Mouse (Mus musculus) telencephalon, adult 2 months (tissue): ENCODE measurements at regions not wholly inside any gene's neighbourhood (a gene's known extent, or its start where the extent isn't known, plus 50 kb on each side); places are given as distances from the start of the nearest gene placed in this dataset.

Experiments used
- DNase-seq: peaks from one replicate; pipeline ENCODE4 v3.0.0-alpha.2; 2011; ENCODE audit warnings: low read depth, low spot score

DNA sequence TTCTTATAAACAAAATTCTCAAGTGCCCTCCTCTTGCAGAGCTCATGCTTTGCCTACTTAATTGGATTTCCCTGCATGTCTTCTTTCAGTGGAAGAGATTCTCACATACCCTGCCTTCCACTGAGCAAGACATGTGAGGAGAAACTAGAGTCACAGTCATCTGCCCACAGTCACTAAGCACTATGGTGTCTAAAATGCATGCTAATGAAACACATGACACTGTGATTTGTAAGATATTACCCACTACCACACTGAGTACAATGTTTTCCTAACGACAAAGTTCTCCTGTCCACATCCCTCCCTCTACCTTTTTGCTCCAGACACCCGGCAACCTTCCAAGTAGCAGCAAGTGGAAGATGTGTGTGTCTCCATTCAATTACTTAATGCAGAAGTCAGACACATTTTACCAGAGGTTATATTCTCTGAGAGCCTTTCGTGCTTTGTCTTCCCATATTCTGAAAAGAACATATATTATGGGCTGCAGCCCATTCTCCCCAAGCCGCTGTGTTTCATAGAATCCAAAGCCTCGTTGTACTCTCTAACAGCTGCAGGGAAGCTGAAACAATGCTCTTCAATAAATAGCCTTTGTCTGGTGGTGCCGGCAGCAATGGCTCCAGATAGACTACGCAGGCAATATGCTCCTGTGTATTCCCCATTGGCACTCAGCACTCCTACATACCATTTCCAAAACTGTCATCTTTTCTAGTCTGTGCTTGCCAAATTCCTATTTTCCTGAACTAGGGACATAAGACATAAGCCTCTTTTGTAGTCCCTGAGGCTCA lies 670.7 kb downstream of the Poteg start:
- peak; percentile 47 for DNase-seq

DNA sequence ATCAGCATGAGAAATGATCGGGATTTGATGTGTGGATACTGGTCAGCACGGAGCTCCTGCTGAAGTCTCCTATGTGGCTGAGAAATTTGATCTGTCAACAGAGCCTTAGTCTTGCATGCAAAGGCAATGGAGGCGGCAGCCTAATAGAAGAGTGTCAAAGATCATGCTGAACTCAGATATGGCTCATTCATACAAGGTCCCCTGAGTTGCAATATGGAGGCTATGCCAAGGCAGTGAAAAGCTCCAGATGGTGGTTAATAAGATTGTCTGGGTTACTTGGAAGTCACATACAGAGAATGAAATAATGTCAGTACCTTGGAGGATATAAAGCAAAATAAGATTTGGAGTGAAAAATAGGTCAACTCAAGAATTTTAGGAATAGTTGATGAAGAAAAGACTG lies 677.6 kb downstream of the Poteg start:
- DNase-seq = no peak

DNA sequence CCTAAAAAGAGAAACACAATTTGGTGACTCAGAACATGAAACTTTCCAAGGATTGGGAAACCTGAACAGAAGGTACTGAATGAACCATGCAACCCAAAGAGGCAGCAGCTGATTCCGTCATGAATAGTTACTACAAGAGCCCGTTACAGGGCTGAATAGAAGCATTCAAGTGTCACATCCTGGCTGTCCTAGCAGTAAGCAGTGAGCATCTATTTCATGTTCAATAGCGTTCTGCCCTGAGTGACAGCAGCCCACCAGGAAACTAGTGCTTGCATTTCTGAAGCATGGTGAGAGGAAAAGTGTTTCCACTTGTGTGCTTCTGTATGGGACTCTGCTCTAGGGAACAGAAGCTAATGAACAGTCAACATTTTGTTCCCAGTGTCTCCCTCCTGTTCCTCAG lies 694.4 kb downstream of the Poteg start:
- no peak for DNase-seq

DNA sequence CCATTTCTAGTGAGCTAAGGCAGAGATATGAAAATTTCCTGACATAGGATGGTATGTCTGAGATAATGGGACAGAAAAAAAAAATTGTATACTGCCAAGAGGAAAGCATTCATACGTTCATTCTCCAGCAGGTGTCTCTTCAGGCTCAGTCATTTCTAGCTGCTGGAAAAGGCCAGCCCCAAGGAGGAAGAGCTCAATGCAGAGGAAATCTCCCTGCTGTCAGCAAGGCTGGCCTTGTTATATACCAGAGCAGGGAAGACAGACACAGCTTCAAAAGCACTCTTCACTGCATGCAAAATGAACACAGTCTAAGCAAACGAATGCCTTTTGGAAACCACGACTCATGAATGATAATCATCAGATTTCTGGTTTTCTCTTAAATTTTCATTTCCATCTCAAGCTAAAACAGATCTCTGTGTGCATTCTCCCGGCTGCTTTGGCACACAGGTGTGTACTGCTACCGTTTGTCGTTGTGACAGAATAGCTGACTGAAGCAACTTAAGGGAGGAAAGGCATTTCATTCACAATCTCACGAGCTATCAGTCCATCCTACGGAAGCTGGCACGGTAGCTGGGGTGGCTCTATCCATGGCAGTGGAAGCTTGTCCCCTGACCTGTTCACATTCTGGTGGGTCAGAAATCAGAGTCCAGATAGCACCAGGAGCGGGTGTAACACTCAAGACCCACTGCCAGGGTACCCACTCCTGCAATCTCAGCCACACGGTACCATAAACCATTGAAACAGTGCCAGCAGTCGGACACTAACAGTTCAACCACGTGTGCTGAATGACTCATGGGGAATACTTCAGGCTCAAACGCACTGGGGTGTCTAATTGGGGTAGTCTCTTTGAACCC lies 701.4 kb downstream of the Poteg start:
- peak; percentile 70 for DNase-seq

DNA sequence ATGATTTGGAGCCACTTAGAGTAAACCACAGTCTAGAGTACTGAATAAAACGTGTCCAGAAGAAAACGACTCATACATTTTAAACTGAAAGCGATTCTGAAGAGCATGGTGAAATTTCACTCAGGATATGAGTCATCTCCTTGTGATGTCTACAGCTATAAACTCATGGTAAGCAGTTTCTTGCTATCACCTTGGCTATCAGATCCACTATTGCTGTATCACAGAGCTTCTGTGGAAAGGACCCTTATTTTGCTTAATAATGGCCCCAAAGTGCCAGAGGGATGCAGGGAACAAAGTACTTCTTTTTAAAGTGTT lies 701.9 kb downstream of the Poteg start:
- DNase-seq = peak; percentile 17

DNA sequence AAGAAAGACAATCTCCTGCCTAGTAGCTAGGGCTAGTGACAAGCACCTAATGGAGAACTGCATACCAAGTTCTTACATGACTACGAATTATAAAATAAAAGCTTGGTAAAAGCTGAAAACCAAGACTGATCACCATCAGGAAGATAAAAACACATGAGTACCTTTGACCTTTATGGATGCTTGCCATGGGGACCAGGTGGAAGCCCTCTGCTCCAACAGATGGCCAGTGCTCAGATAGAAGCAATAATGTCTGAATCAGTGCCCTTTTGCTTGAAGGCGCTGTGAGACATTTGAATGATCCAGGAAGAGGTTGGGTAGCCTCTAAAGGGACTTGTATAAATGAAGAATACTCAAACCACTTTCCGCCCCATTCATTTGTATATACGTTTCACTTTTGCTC lies 713.2 kb downstream of the Poteg start:
- DNase-seq = no peak

DNA sequence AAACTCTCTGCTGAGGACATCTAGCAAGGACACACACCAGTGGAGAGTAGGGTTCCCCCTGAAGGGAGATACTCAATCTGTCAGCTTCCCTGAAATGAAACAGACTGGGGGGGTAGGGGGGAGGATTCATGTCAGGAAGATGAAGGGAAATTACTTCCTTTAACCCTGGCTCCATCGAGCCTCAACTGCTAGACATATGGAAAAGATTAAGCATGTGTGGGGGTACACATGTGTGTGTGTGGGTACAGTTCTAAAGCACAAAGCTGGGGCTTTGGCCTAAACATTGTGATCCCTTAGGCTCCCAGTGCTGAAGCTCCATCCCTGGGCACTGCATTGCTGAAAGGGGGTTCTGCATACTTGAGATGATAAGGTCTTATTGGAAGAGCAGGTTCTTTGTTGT lies 720.6 kb downstream of the Poteg start:
- no peak for DNase-seq

DNA sequence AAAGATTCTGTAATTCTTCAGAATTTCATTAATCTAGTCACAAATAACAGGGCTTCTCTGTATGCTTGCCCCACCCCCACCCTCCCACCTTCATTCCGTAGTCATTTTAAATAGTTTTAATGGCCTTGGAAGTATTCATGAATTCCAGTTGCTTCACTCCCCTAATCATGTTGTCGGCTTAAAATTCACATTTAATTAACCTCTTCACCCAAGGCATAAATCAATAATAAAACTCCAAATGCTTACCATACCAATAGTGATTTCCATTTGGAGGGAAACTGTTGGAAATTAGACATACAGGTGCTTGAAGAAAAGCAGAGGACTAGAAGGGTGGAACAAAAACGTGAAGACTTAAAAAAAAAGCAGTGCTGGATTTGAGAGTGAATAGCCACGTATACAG lies 724.0 kb downstream of the Poteg start:
- no peak for DNase-seq

DNA sequence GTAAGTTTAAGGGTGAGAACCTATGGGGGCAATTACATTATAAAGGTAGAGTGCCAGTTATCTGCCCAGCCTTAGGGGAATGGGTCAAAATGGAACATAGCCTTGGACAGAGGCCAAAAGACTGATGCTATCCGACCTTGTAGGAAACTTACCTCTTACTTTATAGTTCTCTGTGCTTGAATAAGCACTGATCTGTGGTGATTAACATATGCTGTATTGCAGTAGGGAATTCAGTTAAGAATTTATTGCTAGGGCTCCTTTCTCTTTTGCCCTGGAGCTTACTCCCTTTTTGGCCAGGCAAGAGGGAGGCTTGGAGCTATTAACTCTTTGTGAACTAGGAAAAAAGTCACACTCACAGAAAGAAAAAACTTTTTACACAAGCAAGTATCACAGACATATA lies 748.5 kb downstream of the Poteg start:
- DNase-seq = no peak

DNA sequence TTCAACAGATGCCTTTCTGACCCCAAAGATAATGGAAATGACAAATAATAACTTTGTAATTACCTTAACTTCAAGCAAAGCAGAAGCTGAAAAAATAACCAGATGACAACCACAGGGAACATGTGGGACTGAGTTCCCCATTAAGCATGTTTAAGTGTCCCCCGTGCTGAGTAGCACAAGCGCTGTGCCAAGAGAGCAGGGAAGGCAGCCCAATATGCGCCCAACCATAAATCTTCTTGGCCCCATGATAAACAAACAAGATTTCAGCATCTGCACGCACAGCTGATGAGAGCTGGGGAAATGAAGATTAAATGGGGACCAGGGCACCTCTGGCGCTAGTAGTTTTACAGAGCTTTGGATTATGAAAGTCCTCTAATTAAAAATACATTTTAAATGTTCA lies 788.1 kb downstream of the Poteg start:
- no peak for DNase-seq

DNA sequence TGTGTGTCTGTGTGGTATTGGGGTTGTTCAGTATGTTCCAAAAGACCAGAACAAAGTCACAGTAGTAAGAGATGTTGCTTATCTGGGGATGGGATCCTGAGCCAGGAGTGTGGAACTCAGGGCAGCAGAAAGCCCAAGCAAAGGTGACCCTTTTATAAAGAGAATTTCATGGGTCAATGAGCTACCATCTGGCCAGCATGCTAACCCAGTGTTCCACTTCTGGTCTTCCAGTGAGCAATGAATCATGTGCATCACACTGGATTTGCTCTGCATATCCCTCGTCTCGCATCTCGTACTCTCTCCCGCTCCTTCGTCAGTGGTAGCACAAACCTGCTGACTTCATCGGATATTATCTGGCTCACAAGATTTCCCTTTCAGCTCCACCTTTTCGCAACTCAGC lies 791.9 kb downstream of the Poteg start:
- DNase-seq = no peak

DNA sequence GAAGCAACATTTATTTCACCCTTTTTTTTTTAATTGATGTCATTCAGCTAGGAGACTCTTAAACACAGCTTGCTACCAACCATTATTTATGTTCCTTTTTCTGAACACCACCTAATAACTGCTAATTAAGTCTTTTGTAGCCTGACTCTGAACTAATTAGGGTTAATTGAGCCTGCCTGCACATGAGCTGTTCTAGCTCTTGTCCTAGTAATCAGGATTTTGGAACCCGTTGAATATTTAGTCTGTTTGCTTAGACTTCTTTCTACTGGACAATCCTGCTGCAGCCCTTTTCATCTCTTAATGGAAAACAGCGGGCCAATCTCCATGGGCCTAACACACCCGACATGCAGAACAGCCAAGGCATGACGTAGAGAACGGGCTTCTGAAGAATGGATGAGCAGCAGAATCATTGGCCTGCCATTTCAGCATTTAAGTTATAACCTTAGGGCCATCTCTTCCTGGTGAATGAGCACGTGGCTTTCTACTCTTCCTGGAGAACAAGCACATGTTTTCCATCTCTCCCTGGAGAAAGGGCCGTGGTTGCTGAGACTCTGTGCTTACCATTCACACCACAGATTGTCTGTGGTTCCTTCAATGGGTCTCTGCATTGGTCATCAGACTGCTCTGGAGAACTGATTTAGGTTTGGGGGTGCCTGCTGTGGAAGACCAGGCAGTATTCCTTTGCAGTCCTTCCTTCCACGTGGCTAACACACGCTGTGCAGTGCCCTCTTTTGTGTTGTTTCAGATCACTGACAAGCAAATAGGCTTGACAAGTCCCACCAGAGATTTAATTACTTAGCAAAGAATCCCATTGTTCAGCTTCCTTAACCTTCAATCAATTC lies 805.1 kb downstream of the Poteg start:
- DNase-seq = no peak

DNA sequence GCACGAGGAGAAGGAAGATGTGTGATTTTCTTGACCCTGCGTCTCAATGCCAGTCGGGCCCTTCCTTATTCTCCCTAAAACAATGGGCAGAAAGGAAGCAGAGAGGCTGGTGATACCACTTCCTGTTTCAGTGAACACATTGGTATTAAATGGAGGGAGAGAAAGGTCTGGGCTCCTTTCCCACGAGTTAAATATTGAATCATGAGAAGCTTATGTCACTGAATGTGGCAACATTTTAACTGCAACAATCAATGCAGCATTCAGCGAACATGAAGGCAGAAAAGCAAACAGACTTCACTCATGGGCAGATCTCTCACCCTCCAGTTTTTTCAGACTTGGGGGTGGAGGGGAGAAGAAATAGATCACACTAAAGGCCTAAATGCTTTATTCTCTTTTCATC lies 819.8 kb downstream of the Poteg start:
- no peak for DNase-seq

DNA sequence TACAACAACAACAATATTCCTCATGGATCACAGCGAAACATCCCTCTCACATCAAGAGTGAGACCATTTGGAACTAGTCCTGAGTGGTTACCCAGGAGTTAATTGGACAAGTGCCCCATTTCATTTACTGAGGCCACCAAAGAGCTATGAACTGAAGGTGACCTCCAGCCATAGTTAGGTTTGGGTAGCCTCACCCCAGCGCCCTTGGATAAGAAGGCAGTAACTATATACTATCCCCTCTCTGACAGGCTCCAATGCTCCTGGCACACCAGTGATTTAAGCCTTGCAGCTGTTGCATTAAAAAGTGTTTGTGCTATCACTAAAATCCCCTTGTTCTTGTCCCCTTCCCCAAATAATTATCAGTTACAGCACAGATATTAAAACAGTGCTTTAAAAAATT lies 836.8 kb downstream of the Poteg start:
- DNase-seq = no peak

DNA sequence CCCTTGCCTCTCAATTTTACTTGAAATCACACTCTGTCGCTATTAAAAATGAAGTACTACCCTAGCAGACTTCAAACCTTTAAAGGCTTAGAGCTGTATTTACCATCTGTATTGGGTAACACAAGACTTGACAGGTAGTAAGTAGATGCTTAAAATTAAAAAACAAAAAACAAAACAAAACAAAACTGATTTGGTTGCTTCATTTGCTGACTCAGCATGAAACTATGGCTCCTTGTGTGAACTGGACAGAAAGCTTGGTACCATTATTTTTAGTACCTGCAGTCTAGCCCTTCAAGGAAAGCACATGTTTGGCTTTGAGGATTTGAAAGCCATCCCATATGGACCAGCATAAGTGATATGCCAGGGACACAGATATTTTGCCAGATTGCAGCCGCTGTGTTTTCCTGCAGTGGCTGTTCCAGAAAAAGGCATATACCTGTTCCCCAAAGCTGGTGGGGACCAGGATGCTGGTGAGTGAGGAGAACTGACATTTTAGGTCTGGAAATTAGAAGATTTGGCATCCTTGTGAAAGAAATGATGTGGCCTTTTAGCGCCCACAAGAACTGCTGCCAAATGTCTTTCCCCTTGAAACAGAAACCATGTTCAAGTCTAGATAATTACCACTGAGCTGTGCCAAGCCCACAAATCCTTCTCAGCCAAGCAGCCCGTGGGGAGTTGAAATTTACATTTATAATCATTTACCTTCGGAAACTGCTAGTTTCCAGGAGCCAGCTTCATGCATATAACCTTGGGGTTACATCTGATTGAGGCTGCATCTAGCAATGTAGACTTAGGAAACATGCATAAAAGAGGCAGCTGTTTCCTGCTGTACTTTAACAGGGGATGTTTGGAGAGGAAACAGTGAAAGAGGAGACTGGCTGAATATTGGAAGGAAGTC lies 851.7 kb downstream of the Poteg start:
- peak; percentile 34 for DNase-seq

DNA sequence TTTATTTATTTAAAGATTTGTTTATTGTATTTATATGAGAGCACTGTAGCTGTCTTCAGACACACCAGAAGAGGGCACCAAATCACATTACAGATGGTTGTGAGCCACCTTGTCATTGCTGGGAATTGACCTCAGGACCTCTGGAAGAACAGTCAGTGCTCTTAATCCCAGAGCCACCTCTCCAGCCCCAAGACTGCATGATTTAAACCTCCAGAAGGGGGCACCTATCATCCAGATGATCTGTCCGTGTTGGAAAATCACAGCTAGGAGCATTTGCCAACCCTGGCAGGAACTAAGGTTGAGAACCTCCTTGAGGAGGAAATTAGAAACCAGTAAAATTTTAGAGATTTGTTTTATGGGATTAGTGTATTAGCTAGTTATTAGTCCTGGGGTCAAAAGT lies 869.6 kb downstream of the Poteg start:
- DNase-seq = no peak

DNA sequence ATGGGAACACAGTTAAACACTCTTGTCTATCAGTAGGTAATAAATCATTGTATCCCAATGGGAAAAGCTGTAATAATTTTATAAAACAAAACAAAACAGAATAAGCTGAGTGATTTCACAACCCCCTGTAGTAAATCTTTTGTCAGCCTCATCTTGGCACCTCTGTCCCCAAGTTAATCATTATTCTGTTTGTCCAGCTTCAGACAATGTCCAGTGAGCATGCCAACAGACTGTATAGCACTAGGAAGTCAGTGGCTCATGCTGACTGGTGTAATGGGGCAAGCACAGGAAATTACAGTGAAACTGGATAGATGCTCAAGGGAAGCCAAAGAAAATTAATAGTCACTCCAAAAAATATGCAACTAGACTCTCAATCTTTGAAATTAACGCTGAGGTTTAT lies 885.9 kb downstream of the Poteg start:
- no peak for DNase-seq

DNA sequence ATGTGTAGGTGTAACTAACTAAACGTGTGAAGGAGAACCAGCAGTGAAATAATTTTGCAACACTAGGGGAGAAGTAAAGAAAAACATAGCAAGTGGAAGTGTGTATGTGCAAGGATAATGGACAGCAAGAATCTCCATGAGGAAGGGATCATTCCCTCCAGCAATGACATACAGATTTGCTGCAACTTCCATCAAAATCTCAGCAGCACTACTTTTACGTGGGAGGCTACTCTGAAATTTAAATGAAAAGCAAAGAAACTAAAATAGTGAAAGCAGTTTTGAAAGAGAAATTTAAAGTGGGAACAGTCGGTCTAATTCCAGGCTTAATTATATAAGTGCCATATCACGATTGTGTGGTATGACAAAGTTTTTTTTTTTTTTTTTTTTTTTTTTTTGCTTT lies 890.0 kb downstream of the Poteg start:
- DNase-seq = peak; percentile 40

DNA sequence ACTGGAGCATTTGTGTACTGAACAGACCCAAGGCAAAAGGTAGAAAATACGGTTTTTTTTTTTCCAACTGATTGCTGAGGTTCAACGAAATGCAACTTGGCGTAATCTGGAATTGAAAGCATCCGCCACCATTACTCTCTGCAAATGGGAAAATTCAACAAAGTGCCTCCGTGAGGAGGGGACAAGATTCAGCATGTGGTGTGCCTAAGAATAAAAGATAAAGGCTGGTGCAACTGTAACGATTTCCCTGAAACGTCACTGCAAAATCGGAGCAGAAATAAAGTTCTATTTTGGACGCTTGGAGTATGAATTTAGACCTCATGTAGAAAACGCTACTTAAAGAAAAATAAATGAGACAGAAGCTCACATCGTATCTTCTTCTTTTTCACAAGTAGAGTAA lies 893.8 kb downstream of the Poteg start:
- DNase-seq = peak; percentile 57

DNA sequence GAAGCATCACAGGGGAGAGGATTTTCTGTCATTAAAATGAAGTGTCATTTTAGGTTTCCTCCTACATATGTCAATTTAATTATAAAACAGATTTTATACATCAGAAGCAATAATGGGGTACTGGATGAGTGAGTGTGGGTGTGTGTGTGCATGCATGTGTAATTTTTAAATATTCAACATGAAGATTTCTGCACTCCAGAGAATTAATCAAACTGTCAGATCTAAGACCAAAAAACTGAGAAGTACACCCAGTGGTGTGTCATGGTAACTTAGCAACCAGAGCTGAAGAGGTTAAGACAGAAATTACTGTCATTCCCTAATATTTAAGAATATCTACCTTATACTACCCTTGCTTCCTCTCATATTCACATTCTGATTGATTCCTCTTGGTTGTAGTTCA lies 919.0 kb downstream of the Poteg start:
- DNase-seq = peak; percentile 12

DNA sequence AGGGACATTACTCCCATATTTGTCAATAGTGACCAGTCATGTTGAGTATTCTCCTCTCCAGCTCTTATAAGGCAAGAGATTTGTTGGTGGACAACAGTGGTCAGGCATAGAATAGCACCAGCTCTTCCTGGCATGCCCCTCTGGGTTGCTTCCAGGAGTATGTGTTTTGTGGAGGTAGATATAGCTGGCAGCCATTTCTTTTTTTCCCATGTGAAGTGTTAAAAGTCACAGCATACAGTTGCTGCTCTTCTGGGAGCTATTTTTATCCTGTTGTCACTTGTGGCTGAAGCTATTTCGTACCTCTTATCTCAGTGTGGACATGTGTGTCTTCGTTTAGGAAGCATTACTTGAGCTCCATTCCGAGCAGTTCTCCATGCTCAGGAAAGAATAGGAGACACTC lies 919.9 kb downstream of the Poteg start:
- no peak for DNase-seq
